Mouse (Mus musculus) T-helper 1 cell (primary cell): ENCODE data around the gene Efcab6.

Experiments
- in situ Hi-C: fragments of 300-600 bp; cut with MboI, MseI; formaldehyde crosslinking; loops from one replicate; pipeline ENCODE4 v1.15.1; 2025; ENCODE audit warnings: high pct_unique_total_duplicates

The Efcab6 gene

GRCm38 (mm10) chr15:83883821-83884220, 181.4 kb downstream of the Efcab6 start:
- in situ Hi-C loops: no loop called here

DNA sequence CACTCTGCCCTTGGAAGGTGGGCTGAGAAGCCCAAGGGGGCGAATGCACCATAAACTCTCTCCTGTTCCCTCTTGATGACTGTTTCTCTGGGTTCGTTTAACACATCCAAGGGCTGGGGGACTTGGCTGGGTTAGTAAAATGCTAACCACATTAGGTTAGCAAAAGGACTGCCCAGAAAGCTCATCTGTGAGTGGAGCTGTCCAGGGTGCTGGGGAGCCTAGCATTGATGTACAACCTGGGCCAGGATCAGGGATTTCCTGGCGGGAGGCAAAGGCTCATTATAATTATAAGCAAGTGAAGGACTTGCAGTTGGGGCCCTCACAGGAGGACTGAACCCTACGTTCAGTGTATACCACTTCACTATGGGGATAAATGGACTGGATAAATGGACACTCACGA, 185.3 kb downstream of the Efcab6 start:
- in situ Hi-C loops: no loop called here

- in situ Hi-C loops: no loop called here
These were observed 187.3 kb downstream of the Efcab6 start for GRCm38 (mm10) chr15:83877898-83878297.

DNA sequence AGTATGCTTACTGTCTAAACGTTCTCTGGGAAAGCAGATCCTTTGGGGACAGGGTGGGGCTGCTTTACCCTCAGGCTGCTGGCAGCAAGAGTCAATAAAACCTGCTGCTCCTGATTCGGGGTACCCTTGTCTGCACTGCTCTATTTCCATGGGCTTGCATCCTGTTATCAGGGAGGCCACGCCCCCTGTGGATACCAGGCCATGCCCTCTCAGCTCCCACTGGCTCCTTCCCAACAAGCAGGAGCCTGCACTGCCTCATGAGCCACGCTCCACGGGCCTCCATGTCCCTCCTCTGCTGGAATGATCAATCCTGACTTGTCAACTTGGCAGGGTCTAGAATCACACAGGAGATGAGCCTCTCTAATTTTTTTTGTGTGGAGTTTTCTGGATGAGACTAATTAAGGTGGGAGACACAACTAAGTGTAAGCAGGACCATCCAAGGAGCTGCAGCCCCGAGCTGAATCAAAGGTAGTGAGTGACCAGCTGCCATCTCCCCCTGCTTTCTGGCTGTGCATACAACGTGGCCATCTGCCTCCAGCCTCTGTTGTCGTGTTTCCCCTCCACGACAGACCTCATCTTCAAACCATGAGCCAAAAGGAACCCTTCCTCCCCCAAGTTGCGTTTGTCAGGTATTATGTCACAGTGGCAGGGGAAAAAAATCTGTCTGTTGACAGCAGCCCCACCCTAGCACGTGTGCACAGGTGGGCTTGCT, 187.9 kb downstream of the Efcab6 start:
- in situ Hi-C loops: no loop called here

DNA sequence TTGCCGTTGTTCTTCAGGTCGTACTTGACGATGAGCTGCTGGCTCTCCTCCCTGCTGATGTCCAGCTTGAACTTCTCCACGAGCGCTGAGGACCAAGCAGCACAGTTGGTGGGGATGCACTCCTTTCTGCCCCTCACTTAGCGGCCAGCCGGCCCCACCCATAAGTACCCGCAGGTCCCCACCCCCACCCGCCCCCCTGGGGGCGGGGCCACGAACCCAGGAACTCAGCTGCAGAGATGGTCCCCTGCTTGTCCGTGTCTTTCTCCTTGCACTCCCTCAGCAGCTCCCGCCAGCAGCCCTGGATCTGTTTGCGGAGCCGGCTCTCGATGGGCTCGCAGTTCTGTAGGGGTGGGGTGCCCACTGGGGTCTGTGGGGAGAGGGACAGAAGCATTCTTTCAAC, 194.2 kb downstream of the Efcab6 start:
- in situ Hi-C loops: loop anchor here (25.0 kb wide), 1 partner anchor 191 kb away; the partner anchor contains the start of gene Efcab6

GRCm38 (mm10) chr15:83865626-83866025, 199.6 kb downstream of the Efcab6 start:
- in situ Hi-C loops: loop anchor here (25.0 kb wide), 1 partner anchor 197 kb away; the partner anchor contains the start of gene Efcab6

GRCm38 (mm10) chr15:83857129-83857528, 208.1 kb downstream of the Efcab6 start:
- in situ Hi-C loops: loop anchor here (25.0 kb wide), 1 partner anchor 205 kb away; the partner anchor contains the start of gene Efcab6

DNA sequence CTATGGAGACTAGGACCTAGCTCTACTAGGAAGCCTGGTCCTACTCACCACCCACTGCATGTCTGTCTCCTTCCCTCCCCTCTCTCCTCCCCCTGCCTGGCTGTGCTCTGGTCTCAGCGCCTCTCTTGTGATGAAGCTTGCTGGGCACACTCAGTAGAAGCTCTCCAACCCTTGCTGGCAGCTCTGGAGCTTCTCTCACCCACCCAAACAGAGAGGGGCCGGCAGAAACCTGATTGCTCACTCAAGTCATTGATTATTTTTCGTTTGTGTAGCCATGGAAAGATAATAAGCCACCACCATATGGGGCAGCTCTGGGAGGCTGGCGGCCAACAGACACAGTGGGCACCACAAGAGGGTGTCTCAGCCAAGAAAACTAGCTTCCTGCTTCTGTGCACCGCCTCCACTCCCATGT, 211.8 kb downstream of the Efcab6 start:
- in situ Hi-C loops: loop anchor here (25.0 kb wide), 1 partner anchor 209 kb away; the partner anchor contains the start of gene Efcab6

- in situ Hi-C loops: no loop called here
These were observed 217.0 kb downstream of the Efcab6 start for GRCm38 (mm10) chr15:83848193-83848592.

- in situ Hi-C loops: no loop called here
These were observed 217.7 kb downstream of the Efcab6 start for GRCm38 (mm10) chr15:83847512-83847911.

DNA sequence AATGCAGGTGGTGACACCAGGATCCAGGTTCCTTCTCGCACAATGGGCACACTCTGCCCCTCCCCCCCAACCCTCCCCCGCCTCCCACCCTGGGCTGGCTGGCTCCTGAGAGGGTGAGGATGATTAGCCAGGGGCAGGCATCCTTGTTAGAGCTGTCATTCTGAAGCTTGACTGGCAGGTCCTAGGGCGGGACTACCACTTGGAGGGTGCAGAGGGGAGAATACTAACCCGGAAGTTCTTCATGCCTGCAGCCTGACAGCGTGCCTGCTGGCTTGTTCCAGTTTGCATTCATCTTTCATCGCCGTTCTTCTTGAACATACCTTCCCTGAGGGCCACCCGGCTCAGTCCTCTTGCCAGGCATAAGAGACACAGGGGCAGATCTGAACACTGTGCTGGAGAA, 218.6 kb downstream of the Efcab6 start:
- in situ Hi-C loops: no loop called here

DNA sequence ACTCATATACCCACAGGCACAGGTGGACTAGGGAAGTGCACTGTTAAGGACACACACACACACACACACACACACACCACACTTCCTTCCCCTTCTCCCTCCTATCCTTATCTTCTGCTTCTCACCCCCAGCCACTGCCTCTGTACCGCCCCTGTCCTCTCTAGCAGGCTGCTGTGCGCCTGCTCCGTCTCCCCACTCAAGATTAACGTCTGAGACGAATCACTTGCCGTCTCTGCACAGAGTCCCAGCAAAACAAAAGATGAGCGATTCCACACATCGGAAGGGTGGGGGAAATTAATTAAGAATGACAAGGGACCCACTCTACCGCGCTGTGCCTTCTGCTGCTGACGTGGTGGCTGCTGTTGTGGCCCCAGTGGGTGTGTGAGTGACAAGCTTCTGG, 219.4 kb downstream of the Efcab6 start:
- in situ Hi-C loops: no loop called here

DNA sequence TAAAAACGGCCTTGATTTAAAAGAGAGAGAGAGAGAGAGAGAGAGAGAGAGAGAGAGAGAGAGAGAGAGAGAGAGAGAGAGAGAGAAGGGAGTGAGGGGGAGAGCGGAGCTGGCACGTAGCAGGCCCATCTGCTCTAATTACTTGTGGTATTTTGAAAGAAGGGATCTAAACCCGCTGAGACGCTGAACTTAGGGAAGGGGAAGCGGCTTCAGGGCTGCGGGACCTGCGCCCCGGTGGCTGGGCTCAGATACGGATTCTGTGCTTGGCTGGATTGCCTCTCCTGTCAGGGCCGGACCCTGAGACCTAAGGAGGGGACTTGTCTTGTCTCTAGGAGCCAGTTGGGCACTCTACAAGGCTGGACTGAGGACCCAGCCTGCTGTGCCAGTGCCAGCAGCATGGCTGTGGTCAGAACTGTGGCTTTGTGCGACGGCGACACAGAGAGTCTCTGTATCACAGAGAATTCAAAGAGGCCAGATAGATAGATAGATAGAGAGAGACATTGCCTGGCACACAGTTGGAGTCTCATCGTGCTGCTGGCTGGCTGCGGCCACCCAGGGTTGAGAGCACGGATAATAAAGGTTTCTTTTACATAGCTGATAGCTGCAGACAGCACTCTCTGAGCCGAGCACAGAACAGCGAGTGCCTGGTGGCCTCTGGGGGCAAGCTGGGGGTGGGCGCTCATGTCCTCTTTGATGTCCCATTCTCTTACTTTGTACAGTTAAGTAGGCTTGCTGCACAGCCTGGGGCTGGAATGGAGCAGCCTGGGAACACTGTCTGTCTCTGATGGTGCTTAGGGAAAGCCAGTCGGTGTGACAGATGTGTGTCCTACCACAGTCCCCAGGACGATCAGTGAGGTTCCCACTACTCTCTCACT, 222.0 kb downstream of the Efcab6 start:
- in situ Hi-C loops: no loop called here

- in situ Hi-C loops: no loop called here
These were observed 222.8 kb downstream of the Efcab6 start for GRCm38 (mm10) chr15:83842419-83842818.

DNA sequence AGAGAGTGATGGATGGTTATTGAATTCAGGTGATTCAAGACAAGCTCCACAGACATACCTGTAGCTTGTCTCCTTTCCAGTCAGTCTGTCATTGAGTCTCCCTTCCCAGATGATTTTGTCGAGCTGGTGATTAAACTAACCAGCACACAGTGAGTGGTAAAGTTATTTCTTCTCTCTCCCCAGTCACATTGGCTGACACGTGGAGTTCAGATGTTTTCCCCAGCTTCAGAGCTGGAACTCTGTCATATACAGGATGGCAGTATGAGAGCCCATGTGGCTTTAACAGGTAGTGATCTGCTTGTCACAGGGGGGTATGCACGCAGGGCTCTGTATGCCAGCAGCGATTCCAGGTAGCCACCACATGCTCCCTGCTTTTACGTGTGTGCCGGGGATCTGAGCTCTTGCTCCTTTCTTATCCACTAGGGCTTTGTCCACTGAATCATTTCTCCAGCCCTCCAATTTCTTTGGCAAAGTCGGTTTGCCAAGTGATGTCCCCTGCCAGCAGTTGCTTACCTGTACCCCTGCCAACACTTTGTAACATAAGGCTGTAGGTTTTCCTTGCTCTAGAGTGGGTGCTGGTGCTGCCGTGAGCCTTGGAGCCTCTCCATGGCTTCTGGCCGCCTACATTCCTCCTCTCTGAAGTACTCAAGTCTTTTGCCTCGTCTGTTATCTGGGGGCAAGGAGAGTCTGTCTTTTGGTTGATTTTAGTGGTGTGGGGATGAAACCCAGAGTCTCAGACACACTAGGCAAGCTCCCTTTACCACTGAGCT, 224.0 kb downstream of the Efcab6 start:
- in situ Hi-C loops: no loop called here

DNA sequence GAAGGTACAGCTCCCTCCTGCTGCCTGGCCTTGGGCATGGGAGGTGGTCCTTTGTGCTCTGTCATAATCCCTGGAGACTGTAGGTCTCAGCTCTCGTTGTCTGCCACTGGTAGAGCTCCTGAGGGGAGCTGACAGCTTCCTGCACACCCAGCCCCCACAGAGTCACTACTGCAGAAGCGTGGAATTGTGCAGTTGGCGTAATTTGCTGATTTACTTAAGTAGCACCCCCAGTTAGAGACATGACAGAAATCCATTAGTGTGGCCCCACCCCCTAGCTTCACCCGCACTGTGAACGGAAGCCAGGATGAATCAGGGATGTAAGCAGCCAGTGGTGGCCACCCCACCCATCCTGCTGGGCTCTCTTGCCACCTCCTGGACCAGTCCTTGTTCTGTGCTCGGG, 232.9 kb downstream of the Efcab6 start:
- in situ Hi-C loops: no loop called here

DNA sequence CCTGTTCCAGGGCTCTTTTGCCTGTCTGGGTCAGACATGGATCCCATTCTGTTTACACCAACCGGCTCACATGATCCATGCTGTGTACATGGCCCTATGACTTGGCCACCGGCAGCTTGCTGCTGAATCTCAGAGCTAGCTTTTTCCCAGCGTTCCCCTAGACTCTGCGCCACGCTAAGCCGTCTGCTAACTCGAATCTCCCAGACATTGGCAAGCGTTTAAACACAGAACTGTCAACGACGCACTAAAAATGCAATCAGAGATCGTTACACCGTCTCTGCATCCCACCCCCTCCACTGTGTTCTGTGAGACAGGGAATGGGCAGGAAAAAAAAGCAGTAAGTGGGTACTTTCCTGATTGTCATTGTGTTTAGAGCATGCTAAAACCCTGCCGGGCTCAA, 236.0 kb downstream of the Efcab6 start:
- in situ Hi-C loops: no loop called here

GRCm38 (mm10) chr15:83828011-83828410, 237.2 kb downstream of the Efcab6 start:
- in situ Hi-C loops: no loop called here
